Mouse (Mus musculus): ENCODE results near the gene Ralb. TPM values are rescaled to one million over a fixed set of nuclear protein-coding genes. Genes with fewer than 3 reads are reported as not detected.
A peak's percentile ranks its signal among the peaks of the same experiment; 100 is the strongest.

The Ralb gene
- polyA plus RNA-seq, 1 experiment, result 14.0 TPM

DNA sequence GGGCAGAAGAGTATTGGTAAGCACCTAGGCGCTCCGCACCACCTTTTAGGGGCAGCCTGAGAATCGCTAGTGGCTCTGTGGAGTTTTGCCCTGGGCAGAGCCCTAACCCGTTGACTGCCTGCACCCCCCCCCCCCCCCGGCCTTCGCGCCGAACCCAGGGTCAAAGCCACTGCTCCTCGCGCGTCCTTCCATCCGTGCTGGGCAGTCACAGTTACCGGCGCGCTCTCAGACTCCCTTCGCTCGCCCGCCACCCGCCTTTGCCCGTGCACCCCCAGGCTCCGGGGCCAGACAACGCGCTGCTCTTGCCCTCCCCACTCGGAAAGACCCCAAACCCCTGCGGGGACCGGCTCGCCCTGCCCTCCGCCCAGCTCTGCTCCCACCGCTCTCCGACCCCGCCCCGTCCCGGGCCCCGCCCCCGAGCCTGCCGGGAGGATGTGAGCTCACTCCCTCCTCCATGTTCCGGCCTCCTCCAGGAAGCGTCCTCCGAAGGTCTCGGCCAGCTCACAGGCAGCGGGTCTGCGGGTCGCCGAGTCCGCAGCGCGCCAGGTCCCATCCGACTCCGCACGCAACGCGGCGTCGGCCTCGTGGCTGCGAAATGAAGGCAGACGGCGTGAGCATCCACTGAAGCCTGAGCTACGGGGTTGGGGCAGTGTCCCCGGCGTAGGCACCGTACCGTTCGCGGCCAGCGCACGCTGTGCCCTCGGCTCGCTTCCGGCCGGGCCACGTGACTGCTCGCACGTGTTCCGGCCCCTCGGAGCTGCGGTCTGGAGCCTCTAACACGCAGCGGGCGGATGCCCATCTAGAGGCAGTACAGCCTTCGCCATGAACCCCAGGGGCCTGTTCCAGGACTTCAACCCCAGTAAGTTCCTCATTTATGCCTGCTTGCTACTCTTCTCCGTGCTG, 21.3 kb upstream of the Ralb start, which contains the start of gene Tmem185b:
Gene Tmem185b (plus strand): TSS at position 472 of the 903 bp plus-strand sequence.
- Histone ChIP-seq H3K4me1 (ENCODE audit: control insufficient read depth, insufficient read depth, insufficient read length) (peaks cover 14% of the 10 kb centered on the region), H3K27ac (ENCODE audit: insufficient read depth, low read length) (peak within 1 kb of the TSS; percentile 81), H3K27me3 (ENCODE audit: control insufficient read depth, insufficient read depth, low read length) (no peaks in the 10 kb centered on the region), H3K36me3 (ENCODE audit: control insufficient read depth, insufficient read depth, low read length) (no peaks in the 10 kb centered on the region), H3K4me3 (ENCODE audit: extremely low read depth, insufficient read depth, insufficient read length) (peak within 1 kb of the TSS; percentile 78)
- WGBS, result 1% methylated on average over 80 of the region's 82 CpGs
- peak; percentile 65 to 87 for DNase-seq (ENCODE audit: low read depth in 1 of 2, low spot score in 2 of 2)
- TF ChIP-seq CTCF (IDR thresholded peaks at IDR 0.05; ENCODE audit: extremely low read depth, insufficient read depth, insufficient read length, insufficient replicate concordance), result no peak
- TF ChIP-seq POLR2A (IDR thresholded peaks at IDR 0.05; ENCODE audit: low read depth, low read length), result peak; percentile 76

DNA sequence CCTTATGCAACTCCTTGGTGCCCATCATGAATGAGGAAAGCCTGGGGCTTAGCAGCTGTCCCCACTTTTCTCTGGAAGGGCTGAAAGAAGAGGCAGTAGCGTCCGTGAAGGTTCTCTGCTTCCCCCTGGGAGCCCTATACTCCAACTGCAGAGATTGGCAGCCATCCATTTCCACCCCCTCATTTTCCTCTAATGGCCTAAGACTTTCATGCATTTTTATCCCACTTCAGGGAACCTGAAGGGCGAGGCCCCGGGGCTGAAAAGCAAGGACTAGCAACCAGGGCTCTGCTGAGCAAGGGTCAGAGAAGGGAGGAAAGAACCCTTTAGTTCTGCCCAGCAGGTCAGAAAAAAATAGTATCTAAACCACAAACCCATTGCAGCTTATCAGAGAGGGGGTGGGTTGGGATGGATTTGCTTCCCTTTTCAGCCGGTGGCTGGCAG, 20.4 kb upstream of the Ralb start:
- TF ChIP-seq CTCF (IDR thresholded peaks at IDR 0.05; ENCODE audit: extremely low read depth, insufficient read depth, insufficient read length, insufficient replicate concordance), result no peak
- TF ChIP-seq POLR2A (IDR thresholded peaks at IDR 0.05; ENCODE audit: low read depth, low read length), result no peak
- peaks cover 14% of the 10 kb centered on the region for H3K4me1 ChIP-seq (ENCODE audit: control insufficient read depth, insufficient read depth, insufficient read length)
- 0 out of 2 replicates have a peak overlapping the region, but pooled peaks have one; percentile 11 for H3K4me3 ChIP-seq (ENCODE audit: extremely low read depth, insufficient read depth, insufficient read length)
- DNase-seq (ENCODE audit: low read depth in 1 of 2, low spot score in 2 of 2), result no peak
- H3K36me3 ChIP-seq (ENCODE audit: control insufficient read depth, insufficient read depth, low read length), result no peaks in the 10 kb centered on the region
- H3K27ac ChIP-seq (ENCODE audit: insufficient read depth, low read length), result no peak overlapping the region
- WGBS, result 14% methylated on average over 5 of the region's 5 CpGs
- no peaks in the 10 kb centered on the region for H3K27me3 ChIP-seq (ENCODE audit: control insufficient read depth, insufficient read depth, low read length)

DNA sequence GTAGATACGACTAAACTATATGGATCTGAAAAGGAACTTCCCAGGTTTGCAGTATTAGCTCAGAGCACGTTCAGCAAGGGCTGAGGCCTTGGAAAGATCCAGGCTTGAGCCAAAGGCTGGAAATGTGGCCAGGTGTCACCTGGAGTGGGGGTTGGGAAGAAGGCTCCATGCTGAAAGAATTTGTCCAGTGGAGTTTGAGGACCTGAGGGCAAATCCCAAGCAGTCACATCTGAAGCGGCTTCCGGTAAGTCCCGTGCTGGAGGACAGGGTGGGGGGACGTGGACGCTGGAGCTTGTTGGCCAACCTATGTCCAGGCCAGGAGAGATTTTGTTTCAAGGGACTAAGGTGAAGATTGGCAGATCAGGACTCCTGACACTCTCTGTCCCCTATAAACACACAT, 19.2 kb upstream of the Ralb start:
- no peak for DNase-seq (ENCODE audit: low read depth in 1 of 2, low spot score in 2 of 2)
- TF ChIP-seq POLR2A (IDR thresholded peaks at IDR 0.05; ENCODE audit: low read depth, low read length), result no peak
- no peak for TF ChIP-seq CTCF (IDR thresholded peaks at IDR 0.05; ENCODE audit: extremely low read depth, insufficient read depth, insufficient read length, insufficient replicate concordance)
- 91% methylated on average over 7 of the region's 7 CpGs for WGBS
- Histone ChIP-seq H3K4me1 (ENCODE audit: control insufficient read depth, insufficient read depth, insufficient read length) (peaks cover 14% of the 10 kb centered on the region), H3K36me3 (ENCODE audit: control insufficient read depth, insufficient read depth, low read length) (no peaks in the 10 kb centered on the region), H3K27me3 (ENCODE audit: control insufficient read depth, insufficient read depth, low read length) (no peaks in the 10 kb centered on the region), H3K4me3 (ENCODE audit: extremely low read depth, insufficient read depth, insufficient read length) (no peak overlapping the region), H3K27ac (ENCODE audit: insufficient read depth, low read length) (no peak overlapping the region)

DNA sequence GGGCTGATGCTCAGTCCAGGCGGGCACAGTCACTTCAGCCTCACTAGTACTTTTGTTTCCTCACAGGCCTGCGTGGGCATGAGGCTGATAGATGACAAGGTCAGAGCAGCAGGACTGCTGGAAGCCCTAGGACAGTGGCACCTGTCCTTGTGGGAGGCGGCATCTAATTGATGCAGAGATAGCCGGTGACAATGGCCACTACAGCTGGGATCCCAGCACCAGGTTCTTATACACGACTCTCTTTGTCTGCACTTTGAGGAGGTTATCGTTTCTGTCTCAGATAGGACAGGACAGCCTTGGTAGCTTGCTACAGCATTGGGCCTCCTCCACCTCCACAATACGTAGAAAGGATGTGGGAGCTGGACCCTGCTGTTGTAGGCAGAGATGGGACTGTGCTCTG, 18.8 kb upstream of the Ralb start:
- Histone ChIP-seq H3K36me3 (ENCODE audit: control insufficient read depth, insufficient read depth, low read length) (no peaks in the 10 kb centered on the region), H3K27me3 (ENCODE audit: control insufficient read depth, insufficient read depth, low read length) (no peaks in the 10 kb centered on the region), H3K27ac (ENCODE audit: insufficient read depth, low read length) (no peak overlapping the region), H3K4me1 (ENCODE audit: control insufficient read depth, insufficient read depth, insufficient read length) (peaks cover 14% of the 10 kb centered on the region), H3K4me3 (ENCODE audit: extremely low read depth, insufficient read depth, insufficient read length) (no peak overlapping the region)
- DNase-seq (ENCODE audit: low read depth in 1 of 2, low spot score in 2 of 2), result no peak
- WGBS, result 96% methylated on average over 7 of the region's 7 CpGs
- TF ChIP-seq POLR2A (IDR thresholded peaks at IDR 0.05; ENCODE audit: low read depth, low read length) (no peak), CTCF (IDR thresholded peaks at IDR 0.05; ENCODE audit: extremely low read depth, insufficient read depth, insufficient read length, insufficient replicate concordance) (no peak)

DNA sequence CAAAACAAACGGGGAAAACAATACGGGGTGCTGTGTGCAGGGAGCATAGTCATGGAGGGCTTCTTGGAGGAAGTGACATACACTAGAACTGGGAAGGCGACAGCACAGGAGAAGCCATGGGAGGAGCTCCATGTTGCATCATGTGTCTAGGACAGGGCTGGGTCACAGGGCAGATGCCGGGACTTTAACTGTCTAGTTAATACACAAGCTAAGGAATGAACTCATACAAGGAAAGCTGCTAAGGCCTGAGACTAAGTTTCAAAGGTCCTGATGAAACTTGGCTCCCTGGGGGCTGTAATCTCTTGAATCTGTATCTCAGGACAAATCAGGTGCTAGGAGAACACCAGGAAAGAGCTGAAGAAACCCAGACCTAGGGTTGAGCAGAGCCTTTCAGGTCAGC, 18.1 kb upstream of the Ralb start:
- TF ChIP-seq CTCF (IDR thresholded peaks at IDR 0.05; ENCODE audit: extremely low read depth, insufficient read depth, insufficient read length, insufficient replicate concordance) (no peak), POLR2A (IDR thresholded peaks at IDR 0.05; ENCODE audit: low read depth, low read length) (no peak)
- H3K36me3 ChIP-seq (ENCODE audit: control insufficient read depth, insufficient read depth, low read length), result no peaks in the 10 kb centered on the region
- 91% methylated on average over 4 of the region's 4 CpGs for whole genome bisulfite sequencing
- H3K27me3 ChIP-seq (ENCODE audit: control insufficient read depth, insufficient read depth, low read length), result no peaks in the 10 kb centered on the region
- H3K27ac ChIP-seq (ENCODE audit: insufficient read depth, low read length), result no peak overlapping the region
- peaks cover 14% of the 10 kb centered on the region for H3K4me1 ChIP-seq (ENCODE audit: control insufficient read depth, insufficient read depth, insufficient read length)
- no peak overlapping the region for H3K4me3 ChIP-seq (ENCODE audit: extremely low read depth, insufficient read depth, insufficient read length)
- no peak for DNase-seq (ENCODE audit: low read depth in 1 of 2, low spot score in 2 of 2)

DNA sequence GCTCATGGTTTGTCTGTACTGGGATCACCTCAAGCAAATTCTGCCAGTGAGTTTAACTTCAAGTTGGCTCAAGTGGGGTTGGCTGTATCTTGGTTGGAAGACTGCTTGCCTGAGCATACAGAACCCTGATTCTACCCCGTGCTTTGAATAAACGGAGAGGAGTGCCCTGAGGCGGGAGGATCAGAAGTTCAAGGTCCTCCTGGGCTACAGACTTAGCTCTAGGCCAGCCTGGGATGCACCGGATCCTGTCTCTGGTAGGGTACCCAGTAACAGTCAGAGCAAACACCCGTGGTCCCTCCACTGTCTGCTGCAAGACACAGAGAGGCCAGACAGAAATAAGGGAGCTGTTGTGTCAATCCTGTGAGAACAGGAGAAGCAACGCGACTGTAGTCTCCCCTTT, 17.1 kb upstream of the Ralb start:
- Histone ChIP-seq H3K4me1 (ENCODE audit: control insufficient read depth, insufficient read depth, insufficient read length) (peaks cover 13% of the 10 kb centered on the region), H3K36me3 (ENCODE audit: control insufficient read depth, insufficient read depth, low read length) (no peaks in the 10 kb centered on the region), H3K27ac (ENCODE audit: insufficient read depth, low read length) (no peak overlapping the region), H3K27me3 (ENCODE audit: control insufficient read depth, insufficient read depth, low read length) (no peaks in the 10 kb centered on the region), H3K4me3 (ENCODE audit: extremely low read depth, insufficient read depth, insufficient read length) (no peak overlapping the region)
- TF ChIP-seq CTCF (IDR thresholded peaks at IDR 0.05; ENCODE audit: extremely low read depth, insufficient read depth, insufficient read length, insufficient replicate concordance), result no peak
- no peak for TF ChIP-seq POLR2A (IDR thresholded peaks at IDR 0.05; ENCODE audit: low read depth, low read length)
- 91% methylated on average over 7 of the region's 7 CpGs for WGBS
- no peak for DNase-seq (ENCODE audit: low read depth in 1 of 2, low spot score in 2 of 2)

DNA sequence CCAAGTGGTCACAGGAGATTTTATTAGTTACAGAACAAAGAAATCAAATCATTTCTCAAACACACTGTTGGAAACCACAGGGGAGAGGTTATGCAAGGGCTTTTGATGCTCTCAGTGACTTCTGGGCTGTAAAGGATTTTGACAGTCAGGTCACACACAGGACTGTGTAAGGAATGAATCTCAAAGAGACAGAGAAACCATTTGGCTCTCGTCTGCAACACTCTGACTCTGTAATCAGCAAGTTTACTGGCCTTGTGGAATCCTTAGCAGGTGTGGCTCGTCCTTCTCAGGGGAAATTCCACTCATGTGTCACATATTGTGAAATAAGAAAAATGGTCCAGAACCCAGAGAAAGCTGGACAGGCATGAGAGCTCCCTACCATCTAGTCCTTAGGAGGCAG, 16.4 kb upstream of the Ralb start:
- no peak overlapping the region for H3K27ac ChIP-seq (ENCODE audit: insufficient read depth, low read length)
- TF ChIP-seq CTCF (IDR thresholded peaks at IDR 0.05; ENCODE audit: extremely low read depth, insufficient read depth, insufficient read length, insufficient replicate concordance) (no peak), POLR2A (IDR thresholded peaks at IDR 0.05; ENCODE audit: low read depth, low read length) (no peak)
- H3K4me3 ChIP-seq (ENCODE audit: extremely low read depth, insufficient read depth, insufficient read length), result no peak overlapping the region
- no peaks in the 10 kb centered on the region for H3K36me3 ChIP-seq (ENCODE audit: control insufficient read depth, insufficient read depth, low read length)
- H3K4me1 ChIP-seq (ENCODE audit: control insufficient read depth, insufficient read depth, insufficient read length), result peaks cover 9% of the 10 kb centered on the region; the same call in 1 of the 2 replicates
- WGBS, result 82% methylated on average over 2 of the region's 2 CpGs
- no peak for DNase-seq (ENCODE audit: low read depth in 1 of 2, low spot score in 2 of 2)
- H3K27me3 ChIP-seq (ENCODE audit: control insufficient read depth, insufficient read depth, low read length), result no peaks in the 10 kb centered on the region
